Mouse (Mus musculus) megakaryocyte, embryonic 14.5 days (primary cell): ENCODE measurements at regions not wholly inside any gene's neighbourhood (a gene's known extent, or its start where the extent isn't known, plus 50 kb on each side); places are given as distances from the start of the nearest gene placed in this dataset.

Experiments used
- FLI1 ChIP-seq: IDR thresholded peaks from 2 replicates; pipeline ENCODE4 v1.6.1; 2012; ENCODE audit warnings: low read length, inconsistent platforms, mixed read lengths
- GATA1 ChIP-seq: IDR thresholded peaks from 3 replicates; pipeline ENCODE4 v1.6.1; 2012; ENCODE audit warnings: mixed read lengths, low read length, inconsistent platforms, borderline replicate concordance

DNA sequence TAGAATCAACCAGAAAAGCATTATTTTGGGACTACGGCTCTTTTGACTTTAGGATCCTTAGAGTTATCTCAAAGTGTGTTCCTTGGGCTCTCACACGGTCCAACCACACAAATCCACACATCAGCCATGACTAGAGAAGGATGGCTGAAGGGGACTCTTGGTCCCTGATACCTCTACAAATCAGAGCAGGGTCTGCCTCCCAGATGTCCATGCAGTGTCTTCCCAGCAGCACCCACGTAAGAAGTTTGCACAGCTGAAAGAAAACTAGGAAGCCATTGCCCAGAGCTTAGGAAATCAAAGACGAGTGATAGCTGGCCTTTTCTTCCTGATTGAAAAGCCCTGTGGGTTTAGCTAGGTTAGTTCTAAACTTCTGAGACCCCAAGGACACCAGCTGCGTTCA, 84.1 kb downstream of the Gm21962 start:
- TF ChIP-seq GATA1, result no peak
- TF ChIP-seq FLI1, result no peak
